Mouse (Mus musculus) telencephalon, adult 2 months (tissue): ENCODE measurements around the gene Olfr134.
"Not testable (repeated sequence)": the region's sequence is repeated elsewhere in the genome, so short reads cannot be mapped to it uniquely, and the experiment has no call there.

Source experiments
- DNase-seq: peaks from one replicate; pipeline ENCODE4 v3.0.0-alpha.2; 2011; ENCODE audit warnings: low read depth, low spot score

Gene Olfr134

DNA sequence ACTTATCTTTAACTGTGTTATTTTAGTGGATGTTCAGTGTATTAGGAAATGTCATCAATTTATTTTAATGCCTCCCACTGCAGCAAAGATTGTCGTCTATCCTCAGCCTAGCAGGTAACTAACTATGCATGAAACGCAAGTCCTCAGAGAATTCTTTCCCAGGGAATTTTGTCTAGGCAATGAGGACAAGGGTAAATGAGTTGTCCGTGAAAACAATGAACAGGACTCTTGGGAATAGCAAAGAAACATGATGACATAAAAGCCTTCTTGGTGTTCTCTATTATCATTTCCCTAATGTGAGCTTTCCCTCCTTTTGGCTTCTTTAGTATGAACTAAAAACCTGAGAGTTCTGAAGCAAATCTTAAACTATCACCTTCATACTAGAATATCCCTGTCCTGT, at the start of gene Olfr134:
Gene Olfr134 (plus strand): TSS at position 301 of the 400 bp plus-strand sequence.
- DNase-seq, result no peak

DNA sequence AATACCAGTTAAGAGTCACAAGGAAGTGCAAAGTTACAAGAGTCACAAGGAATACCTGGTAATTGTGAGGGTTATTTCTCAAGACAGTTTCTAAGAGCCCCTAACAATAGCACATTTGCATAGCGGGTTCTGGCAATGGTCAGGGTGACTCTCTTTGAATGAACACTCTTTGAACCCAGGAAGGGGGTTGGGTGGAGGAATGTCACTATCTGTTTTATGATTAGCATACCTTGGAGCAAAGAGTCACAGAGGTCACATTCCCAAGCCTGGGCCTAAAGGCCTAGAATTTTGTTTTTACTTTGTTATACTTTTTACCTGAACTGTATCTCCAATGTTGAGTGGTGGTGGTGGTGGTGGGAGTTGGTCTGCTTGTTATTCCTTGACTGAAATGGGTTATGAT, 47.0 kb upstream of the Olfr134 start:
- DNase-seq, result not testable (repeated sequence)

- DNase-seq, result not testable (repeated sequence)
Observed at GRCm38 (mm10) chr17:38125371-38125770, 45.8 kb upstream of the Olfr134 start.

DNA sequence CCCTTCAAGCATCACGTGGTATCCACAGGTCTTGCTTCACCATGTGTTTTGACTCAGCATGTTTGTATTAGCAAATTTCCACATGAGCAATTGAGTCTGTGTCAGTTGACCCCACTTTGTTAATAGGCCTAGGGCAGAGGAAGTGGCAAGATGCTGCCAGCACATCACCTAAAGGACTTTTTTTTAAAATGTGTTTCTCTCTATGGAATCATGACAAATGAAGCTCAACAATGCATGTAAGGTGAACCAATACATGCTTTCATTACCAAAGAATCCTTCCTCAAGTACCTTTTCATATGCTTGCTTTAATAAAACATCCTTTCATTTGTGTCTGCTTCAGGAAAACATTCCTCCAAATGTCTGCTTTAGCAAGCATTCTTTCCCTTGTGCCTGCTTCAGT, 36.8 kb upstream of the Olfr134 start, which contains the start of gene Olfr132:
Gene Olfr132 (minus strand): TSS at position 101 of the 400 bp plus-strand sequence.
- DNase-seq, result no peak

GRCm38 (mm10) chr17:38144981-38145380, 26.2 kb upstream of the Olfr134 start, which contains the start of gene Olfr133:
Olfr133 (plus strand) TSS chr17:38145281.
- DNase-seq, result no peak

DNA sequence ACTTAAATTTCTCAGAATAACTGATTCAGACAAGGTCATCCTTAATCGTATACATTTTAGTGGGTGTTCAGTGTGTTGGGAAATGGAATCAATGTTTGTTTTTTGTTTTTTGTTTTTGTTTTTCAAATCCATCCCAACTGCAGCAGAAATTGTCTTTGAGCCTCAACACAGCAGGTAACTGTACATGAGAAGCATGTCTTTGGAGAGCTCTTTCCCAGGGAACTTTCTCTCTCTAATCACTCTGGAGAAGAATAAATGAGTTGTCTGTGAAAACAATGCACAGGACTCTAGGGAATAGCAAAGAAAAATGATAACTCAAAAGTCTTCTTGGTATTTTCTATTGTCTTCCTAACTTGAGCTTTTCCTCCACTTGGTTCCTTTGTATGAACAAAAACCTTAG, 32.8 kb downstream of the Olfr134 start, which contains the start of gene Olfr135:
Gene Olfr135 (plus strand): TSS at position 301 of the 400 bp plus-strand sequence.
- no peak for DNase-seq
